In genomic region chr4:144931167-144931566, GRCm38 (mm10) we compare ENCODE assay signal across 12 mouse cellular contexts. TPM values are rescaled to one million over a fixed set of nuclear protein-coding genes. Genes with fewer than 3 reads are reported as not detected.
A peak's percentile ranks its signal among the peaks of the same experiment; 100 is the strongest.
DNase-seq lines count a peak whose midpoint lies in the region; ATAC-seq and TF ChIP-seq lines count a peak whose summit lies in the region.
"Had no signal": no experiment of that assay in that cellular context is flagged by ENCODE, and none has a peak within 500 bp of the region (broad histone marks: within the 10 kb centered on the region; RNA-seq: fewer than 3 reads in every experiment).

No protein-coding gene starts in this region.

- H3K4me3 ChIP-seq in hindbrain, embryonic 14.5 days (replicated peaks; ENCODE audit: low read length): no peak overlapping the region
- no peak overlapping the region for H3K4me3 ChIP-seq in hindbrain, embryonic 10.5 days
- no peak overlapping the region for H3K4me3 ChIP-seq in embryonic facial prominence, embryonic 14.5 days (ENCODE audit: low read depth, low read length)
- no peak overlapping the region for H3K4me3 ChIP-seq in hindbrain, embryonic 16.5 days (ENCODE audit: low read length)
- no peak overlapping the region for H3K4me3 ChIP-seq in lung, postnatal 0 days (ENCODE audit: low read depth, low read length)
- H3K4me3 ChIP-seq in forebrain, embryonic 16.5 days (replicated peaks; ENCODE audit: low read length): no peak overlapping the region
- H3K4me3 ChIP-seq: embryonic facial prominence, embryonic 12.5 days; neural tube, embryonic 12.5 days had no signal

- no peak overlapping the region for H3K9ac ChIP-seq in hindbrain, embryonic 14.5 days
- H3K9ac ChIP-seq in embryonic facial prominence, embryonic 14.5 days (ENCODE audit: low read depth, low read length): no peak overlapping the region
- no peak overlapping the region for H3K9ac ChIP-seq in hindbrain, embryonic 16.5 days (ENCODE audit: low read depth, low read length)
- no peak overlapping the region for H3K9ac ChIP-seq in lung, postnatal 0 days (replicated peaks; ENCODE audit: low read depth)
- H3K9ac ChIP-seq in forebrain, embryonic 16.5 days (replicated peaks; ENCODE audit: low read depth, low read length): no peak overlapping the region
- H3K9ac ChIP-seq: embryonic facial prominence, embryonic 12.5 days; neural tube, embryonic 12.5 days had no signal

- no peaks in the 10 kb centered on the region for H3K36me3 ChIP-seq in hindbrain, embryonic 14.5 days (replicated peaks; ENCODE audit: control insufficient read depth, insufficient read depth)
- no peaks in the 10 kb centered on the region for H3K36me3 ChIP-seq in hindbrain, embryonic 10.5 days
- peaks cover 11% of the 10 kb centered on the region for H3K36me3 ChIP-seq in embryonic facial prominence, embryonic 14.5 days (ENCODE audit: control insufficient read depth, insufficient read depth, low read length)
- no peaks in the 10 kb centered on the region for H3K36me3 ChIP-seq in hindbrain, embryonic 16.5 days (ENCODE audit: control insufficient read depth, insufficient read depth, low read length)
- peaks cover 11% of the 10 kb centered on the region; the same call in 1 of the 2 replicates for H3K36me3 ChIP-seq in lung, postnatal 0 days (ENCODE audit: insufficient read depth, low read length)
- H3K36me3 ChIP-seq in forebrain, embryonic 16.5 days (ENCODE audit: control insufficient read depth, insufficient read depth): no peaks in the 10 kb centered on the region

- TF ChIP-seq CTCF in lung, postnatal 0 days (IDR thresholded peaks at IDR 0.05): no peak

- H3K9me3 ChIP-seq in hindbrain, embryonic 14.5 days (ENCODE audit: control insufficient read depth, low read length): no peaks in the 10 kb centered on the region
- H3K9me3 ChIP-seq in hindbrain, embryonic 10.5 days: no peaks in the 10 kb centered on the region
- H3K9me3 ChIP-seq in embryonic facial prominence, embryonic 14.5 days (ENCODE audit: control insufficient read depth, low read length): no peaks in the 10 kb centered on the region
- H3K9me3 ChIP-seq in hindbrain, embryonic 16.5 days (ENCODE audit: control insufficient read depth, low read length): no peaks in the 10 kb centered on the region
- H3K9me3 ChIP-seq in lung, postnatal 0 days (ENCODE audit: low read length): no peaks in the 10 kb centered on the region; the same call in 1 of the 2 replicates
- no peaks in the 10 kb centered on the region for H3K9me3 ChIP-seq in forebrain, embryonic 16.5 days (ENCODE audit: control insufficient read depth, low read length)
- H3K9me3 ChIP-seq: embryonic facial prominence, embryonic 12.5 days; neural tube, embryonic 12.5 days had no signal

- no peak for DNase-seq in hindbrain, embryonic 14.5 days (ENCODE audit: low spot score)
- no peak for DNase-seq in hindbrain, embryonic 10.5 days (ENCODE audit: low spot score)
- DNase-seq in embryonic facial prominence, embryonic 14.5 days (ENCODE audit: low spot score): no peak
- peak; percentile 72 for DNase-seq in lung, postnatal 0 days (ENCODE audit: low spot score)
- no peak for DNase-seq in adipocyte (ENCODE audit: low spot score)
- DNase-seq: cerebellum, adult 9-11 months; retina, postnatal 1 day had no signal

- 0 out of 2 replicates have a peak, but pooled peaks cover 6% of the 10 kb centered on the region for H3K4me1 ChIP-seq in hindbrain, embryonic 14.5 days (replicated peaks; ENCODE audit: control insufficient read depth, insufficient read depth, low read length)
- H3K4me1 ChIP-seq in hindbrain, embryonic 10.5 days (replicated peaks): 0 out of 2 replicates have a peak, but pooled peaks cover 3% of the 10 kb centered on the region
- H3K4me1 ChIP-seq in embryonic facial prominence, embryonic 14.5 days (ENCODE audit: control insufficient read depth, insufficient read depth, low read length): peaks cover 14% of the 10 kb centered on the region
- H3K4me1 ChIP-seq in hindbrain, embryonic 16.5 days (ENCODE audit: control insufficient read depth, insufficient read depth, low read depth, low read length): peaks cover 4% of the 10 kb centered on the region; the same call in 1 of the 2 replicates
- H3K4me1 ChIP-seq in lung, postnatal 0 days (ENCODE audit: insufficient read depth, low read depth, low read length): peaks cover 21% of the 10 kb centered on the region; the same call in 1 of the 2 replicates
- H3K4me1 ChIP-seq in forebrain, embryonic 16.5 days (replicated peaks; ENCODE audit: control insufficient read depth, insufficient read depth, low read length): 0 out of 2 replicates have a peak, but pooled peaks cover 3% of the 10 kb centered on the region
- H3K4me1 ChIP-seq: neural tube, embryonic 12.5 days had no signal

- WGBS in hindbrain, embryonic 14.5 days: 91% methylated on average over 7 of the region's 7 CpGs
- WGBS in hindbrain, embryonic 10.5 days: 97% methylated on average over 7 of the region's 7 CpGs
- 72% methylated on average over 7 of the region's 7 CpGs for WGBS in embryonic facial prominence, embryonic 14.5 days
- WGBS in hindbrain, embryonic 16.5 days: 95% methylated on average over 7 of the region's 7 CpGs
- 61% methylated on average over 7 of the region's 7 CpGs for WGBS in lung, postnatal 0 days
- 96% methylated on average over 7 of the region's 7 CpGs for WGBS in forebrain, embryonic 16.5 days

- no peak for ATAC-seq in hindbrain, embryonic 14.5 days (ENCODE audit: low FRiP score)
- ATAC-seq in embryonic facial prominence, embryonic 14.5 days (ENCODE audit: low read depth): no peak
- ATAC-seq in hindbrain, embryonic 16.5 days: no peak
- ATAC-seq in lung, postnatal 0 days: no peak
- no peak for ATAC-seq in forebrain, embryonic 16.5 days

- TF ChIP-seq EP300 in lung, postnatal 0 days (IDR thresholded peaks at IDR 0.05): no peak

- peak overlapping the region; percentile 64 for H3K27ac ChIP-seq in hindbrain, embryonic 14.5 days
- H3K27ac ChIP-seq in hindbrain, embryonic 10.5 days: no peak overlapping the region
- peak overlapping the region; percentile 76; the same call in 1 of the 2 replicates for H3K27ac ChIP-seq in embryonic facial prominence, embryonic 14.5 days (replicated peaks; ENCODE audit: low read depth, low read length)
- 0 out of 2 replicates have a peak overlapping the region, but pooled peaks have one; percentile 4 for H3K27ac ChIP-seq in hindbrain, embryonic 16.5 days (ENCODE audit: low read depth, low read length)
- peak overlapping the region; percentile 88 for H3K27ac ChIP-seq in lung, postnatal 0 days (ENCODE audit: low read length)
- no peak overlapping the region for H3K27ac ChIP-seq in forebrain, embryonic 16.5 days (ENCODE audit: low read length)
- H3K27ac ChIP-seq: embryonic facial prominence, embryonic 12.5 days; neural tube, embryonic 12.5 days had no signal

- H3K27me3 ChIP-seq in hindbrain, embryonic 14.5 days (ENCODE audit: control insufficient read depth, insufficient read depth, low read length): no peaks in the 10 kb centered on the region
- H3K27me3 ChIP-seq in hindbrain, embryonic 10.5 days (ENCODE audit: insufficient read depth, poor library complexity, severe bottlenecking): no peaks in the 10 kb centered on the region
- no peaks in the 10 kb centered on the region for H3K27me3 ChIP-seq in embryonic facial prominence, embryonic 14.5 days (replicated peaks; ENCODE audit: control insufficient read depth, insufficient read depth, low read length)
- H3K27me3 ChIP-seq in hindbrain, embryonic 16.5 days (replicated peaks; ENCODE audit: control insufficient read depth, insufficient read depth, low read length): no peaks in the 10 kb centered on the region
- H3K27me3 ChIP-seq in lung, postnatal 0 days (replicated peaks; ENCODE audit: insufficient read depth, low read length): no peaks in the 10 kb centered on the region
- no peaks in the 10 kb centered on the region for H3K27me3 ChIP-seq in forebrain, embryonic 16.5 days (replicated peaks; ENCODE audit: control insufficient read depth, insufficient read depth, low read length)
- H3K27me3 ChIP-seq: embryonic facial prominence, embryonic 12.5 days; neural tube, embryonic 12.5 days had no signal

- no peak overlapping the region for H3K4me2 ChIP-seq in hindbrain, embryonic 14.5 days (replicated peaks)
- no peak overlapping the region for H3K4me2 ChIP-seq in embryonic facial prominence, embryonic 14.5 days (ENCODE audit: low read depth, low read length)
- H3K4me2 ChIP-seq in hindbrain, embryonic 16.5 days (ENCODE audit: low read length): no peak overlapping the region
- H3K4me2 ChIP-seq in lung, postnatal 0 days (replicated peaks; ENCODE audit: low read depth, low read length): no peak overlapping the region
- no peak overlapping the region for H3K4me2 ChIP-seq in forebrain, embryonic 16.5 days (ENCODE audit: low read length)
- H3K4me2 ChIP-seq: embryonic facial prominence, embryonic 12.5 days; liver, embryonic 11.5 days; neural tube, embryonic 12.5 days had no signal

RNA-seq across cellular contexts. Expression of gene Dhrs3, which starts 38.5 kb away (rescaled TPM):
- 41.5 and 45.3 TPM in 2 replicates for polyA plus RNA-seq in hindbrain, embryonic 14.5 days (2014; fragmentation: Nextera tagmentation; extraction: Ambion mirVana)
- polyA plus RNA-seq in hindbrain, embryonic 10.5 days (2016; fragmentation: Nextera tagmentation; extraction: Ambion mirVana): 11.7 and 11.8 TPM in 2 replicates
- polyA plus RNA-seq in embryonic facial prominence, embryonic 14.5 days (2014; fragmentation: Nextera tagmentation; extraction: Ambion mirVana): 66.8 and 67.4 TPM in 2 replicates
- 51.8 and 55.7 TPM in 2 replicates for polyA plus RNA-seq in hindbrain, embryonic 16.5 days (2015; fragmentation: Nextera tagmentation; extraction: Ambion mirVana)
- 177 and 229 TPM in 2 replicates for polyA plus RNA-seq in lung, postnatal 0 days (2015; fragmentation: Nextera tagmentation; extraction: Ambion mirVana)
- polyA plus RNA-seq in forebrain, embryonic 16.5 days (2015; fragmentation: Nextera tagmentation; extraction: Ambion mirVana): 16.3 and 28.1 TPM in 2 replicates

Comparison
In these comparisons a context has a peak if more than half of its experiments do, and no peak if none do; other contexts are left out.
1. H3K27ac ChIP-seq: peak in hindbrain, embryonic 14.5 days (single experiment), embryonic facial prominence, embryonic 14.5 days (single experiment), hindbrain, embryonic 16.5 days (single experiment) and lung, postnatal 0 days (single experiment); none in hindbrain, embryonic 10.5 days (single experiment) and forebrain, embryonic 16.5 days (single experiment).